Mouse (Mus musculus) cortical plate, adult 2 months (tissue): ENCODE data around the gene Zfp423.

ENCODE experiments used
- CTCF ChIP-seq: fragments of 200-500 bp; IDR thresholded peaks from 2 replicates; pipeline ENCODE4 v1.5.1; 2011; ENCODE audit warnings: mild to moderate bottlenecking, control low read depth, low read length; ENCODE audit not compliant: insufficient read depth; ENCODE audit errors: extremely low read depth
- POLR2A ChIP-seq: fragments of 200-500 bp; IDR thresholded peaks from 2 replicates; pipeline ENCODE4 v1.6.1; 2011; ENCODE audit warnings: mild to moderate bottlenecking, low read length, control low read depth; ENCODE audit not compliant: insufficient read depth; ENCODE audit errors: extremely low read depth

- TF ChIP-seq CTCF (no peak), POLR2A (no peak)
Measured at GRCm38 (mm10) chr8:87784227-87784626, 175.2 kb downstream of the Zfp423 start.
